Mouse (Mus musculus) forebrain, embryonic 16.5 days (tissue): ENCODE data around the gene Ghrl. TPM values are rescaled to one million over a fixed set of nuclear protein-coding genes. Genes with fewer than 3 reads are reported as not detected.
A peak's percentile ranks its signal among the peaks of the same experiment; 100 is the strongest.
"Not testable (repeated sequence)": the region's sequence is repeated elsewhere in the genome, so short reads cannot be mapped to it uniquely, and the experiment has no call there.

Source experiments
- ATAC-seq: fragments of 200-750 bp; cut with Nextera tagmentation; 2 replicates; pipeline ENCODE4 v1.8.0; 2017; ENCODE audit warnings: mild to moderate bottlenecking, moderate library complexity
- H3K27ac ChIP-seq: fragments of 300-500 bp; sonication (generic); 2 replicates; pipeline ENCODE4 v1.5.1; 2014; ENCODE audit warnings: low read length, control low read depth
- H3K27me3 ChIP-seq: fragments of 300-500 bp; sonication (generic); replicated peaks from 2 replicates; pipeline ENCODE4 v1.6.1; 2014; ENCODE audit warnings: low read length; ENCODE audit not compliant: control insufficient read depth, insufficient read depth
- H3K36me3 ChIP-seq: fragments of 300-500 bp; sonication (generic); 2 replicates; pipeline ENCODE4 v1.6.1; 2014; ENCODE audit not compliant: control insufficient read depth, insufficient read depth
- H3K4me1 ChIP-seq: fragments of 300-500 bp; sonication (generic); replicated peaks from 2 replicates; pipeline ENCODE4 v1.6.1; 2014; ENCODE audit warnings: low read length; ENCODE audit not compliant: control insufficient read depth, insufficient read depth
- H3K4me2 ChIP-seq: fragments of 300-500 bp; sonication (generic); 2 replicates; pipeline ENCODE4 v1.6.1; 2014; ENCODE audit warnings: mild to moderate bottlenecking, low read length, control low read depth
- H3K4me3 ChIP-seq: fragments of 300-500 bp; sonication (generic); replicated peaks from 2 replicates; pipeline ENCODE4 v1.5.1; 2014; ENCODE audit warnings: mild to moderate bottlenecking, low read length, control low read depth
- H3K9ac ChIP-seq: fragments of 300-500 bp; sonication (generic); replicated peaks from 2 replicates; pipeline ENCODE4 v1.6.1; 2014; ENCODE audit warnings: low read depth, low read length, control low read depth
- H3K9me3 ChIP-seq: fragments of 300-500 bp; sonication (generic); 2 replicates; pipeline ENCODE4 v1.6.1; 2016; ENCODE audit warnings: low read length; ENCODE audit not compliant: control insufficient read depth
- whole genome bisulfite sequencing: fragments of 180-500 bp; shearing (Covaris S2); extraction: QIAGEN DNeasy Blood & Tissue Kit; methylation state at CpG from one replicate; pipeline ENCODE4 v1.1.7; 2014; 5-methylcytosine and 5-hydroxymethylcytosine counted together
- polyA plus RNA-seq: library from polyadenylated mRNA; unstranded; fragments of >200 nt; fragmentation: Nextera tagmentation; extraction: Ambion mirVana; gene quantifications from 2 replicates; pipeline ENCODE4 v1.2.1, GENCODE M21; 2015

Gene Ghrl
- polyA plus RNA-seq, 1 experiment from 2014 or later, result 0.49 TPM

GRCm38 (mm10) chr6:113740236-113741217 lies 20.8 kb upstream of the Ghrl start, which contains the start of gene Sec13:
TSS of gene Sec13 (minus strand) at chr6:113740743.
- peak within 1 kb of the TSS; percentile 66 for H3K4me3 ChIP-seq
- peaks cover 20% of the 10 kb centered on the region for H3K4me1 ChIP-seq
- peak; percentile 86 for ATAC-seq
- H3K36me3 ChIP-seq, result peaks cover 6% of the 10 kb centered on the region; the same call in 1 of the 2 replicates
- H3K27ac ChIP-seq, result peak within 1 kb of the TSS; percentile 34
- H3K27me3 ChIP-seq, result no peaks in the 10 kb centered on the region
- H3K4me2 ChIP-seq, result peak within 1 kb of the TSS; percentile 77
- H3K9me3 ChIP-seq, result no peaks in the 10 kb centered on the region
- 6% methylated on average over 41 of the region's 41 CpGs for whole genome bisulfite sequencing
- peak within 1 kb of the TSS; percentile 71 for H3K9ac ChIP-seq

GRCm38 (mm10) chr6:113737318-113738046 lies 17.8 kb upstream of the Ghrl start:
- Histone ChIP-seq H3K4me1 (peaks cover 16% of the 10 kb centered on the region), H3K27ac (no peak overlapping the region), H3K4me3 (no peak overlapping the region), H3K9ac (no peak overlapping the region), H3K27me3 (no peaks in the 10 kb centered on the region), H3K36me3 (peaks cover 21% of the 10 kb centered on the region), H3K9me3 (no peaks in the 10 kb centered on the region), H3K4me2 (no peak overlapping the region)
- 90% methylated on average over 9 of the region's 9 CpGs for WGBS
- no peak for ATAC-seq

GRCm38 (mm10) chr6:113731296-113731695 lies 11.6 kb upstream of the Ghrl start:
- H3K9me3 ChIP-seq, result no peaks in the 10 kb centered on the region
- peaks cover 42% of the 10 kb centered on the region for H3K36me3 ChIP-seq
- H3K9ac ChIP-seq, result no peak overlapping the region
- no peak for ATAC-seq
- 90% methylated on average over 3 of the region's 3 CpGs for WGBS
- H3K27me3 ChIP-seq, result no peaks in the 10 kb centered on the region
- no peak overlapping the region for H3K4me3 ChIP-seq
- no peaks in the 10 kb centered on the region for H3K4me1 ChIP-seq
- H3K4me2 ChIP-seq, result no peak overlapping the region
- H3K27ac ChIP-seq, result no peak overlapping the region

- ATAC-seq, result no peak
- no peaks in the 10 kb centered on the region for H3K9me3 ChIP-seq
Observed at GRCm38 (mm10) chr6:113728181-113728580, 8.5 kb upstream of the Ghrl start.

GRCm38 (mm10) chr6:113721061-113721460 lies 1.4 kb upstream of the Ghrl start:
- Histone ChIP-seq H3K4me3 (no peak overlapping the region), H3K27ac (no peak overlapping the region), H3K4me1 (no peaks in the 10 kb centered on the region), H3K9ac (no peak overlapping the region), H3K4me2 (no peak overlapping the region), H3K27me3 (no peaks in the 10 kb centered on the region), H3K36me3 (peaks cover 6% of the 10 kb centered on the region; the same call in 1 of the 2 replicates), H3K9me3 (no peaks in the 10 kb centered on the region)
- 95% methylated on average over 4 of the region's 4 CpGs for WGBS
- no peak for ATAC-seq

More at GRCm38 (mm10) chr6:113728181-113728580, 8.5 kb upstream of the Ghrl start:
- H3K4me1 ChIP-seq, result no peaks in the 10 kb centered on the region
- H3K27me3 ChIP-seq, result no peaks in the 10 kb centered on the region
- no peak overlapping the region for H3K4me3 ChIP-seq
- no peak overlapping the region for H3K9ac ChIP-seq
- H3K36me3 ChIP-seq, result peaks cover 30% of the 10 kb centered on the region
- H3K27ac ChIP-seq, result no peak overlapping the region
- H3K4me2 ChIP-seq, result no peak overlapping the region
- 91% methylated on average over 7 of the region's 7 CpGs for WGBS

- H3K4me2 ChIP-seq, result no peak overlapping the region
- no peak overlapping the region for H3K27ac ChIP-seq
- no peak overlapping the region for H3K9ac ChIP-seq
- ATAC-seq, result no peak
- H3K27me3 ChIP-seq, result no peaks in the 10 kb centered on the region
- H3K9me3 ChIP-seq, result no peaks in the 10 kb centered on the region
- H3K36me3 ChIP-seq, result peaks cover 12% of the 10 kb centered on the region; the same call in 1 of the 2 replicates
- H3K4me3 ChIP-seq, result no peak overlapping the region
- no peaks in the 10 kb centered on the region for H3K4me1 ChIP-seq
- 68% methylated on average over 3 of the region's 3 CpGs for WGBS
Observed at GRCm38 (mm10) chr6:113717541-113717940, 2.1 kb downstream of the Ghrl start.

- Histone ChIP-seq H3K4me2 (no peak overlapping the region), H3K4me3 (no peak overlapping the region), H3K4me1 (no peaks in the 10 kb centered on the region), H3K36me3 (peaks cover 28% of the 10 kb centered on the region), H3K9ac (no peak overlapping the region), H3K27me3 (no peaks in the 10 kb centered on the region), H3K9me3 (no peaks in the 10 kb centered on the region), H3K27ac (no peak overlapping the region)
- 91% methylated on average over 1 of the region's 1 CpGs for WGBS
- ATAC-seq, result no peak
Observed at GRCm38 (mm10) chr6:113714797-113715196, 4.9 kb downstream of the Ghrl start.

GRCm38 (mm10) chr6:113714276-113714675 lies 5.4 kb downstream of the Ghrl start:
- H3K4me2 ChIP-seq, result no peak overlapping the region
- WGBS, result 92% methylated on average over 2 of the region's 2 CpGs

GRCm38 (mm10) chr6:113713389-113713788 lies 6.3 kb downstream of the Ghrl start:
- not testable (repeated sequence) for H3K27ac ChIP-seq, H3K4me2 ChIP-seq, H3K9me3 ChIP-seq, H3K4me1 ChIP-seq, H3K9ac ChIP-seq, ATAC-seq, H3K27me3 ChIP-seq, H3K4me3 ChIP-seq
- 94% methylated on average over 5 of the region's 5 CpGs for WGBS
- H3K36me3 ChIP-seq, result peaks cover 35% of the 10 kb centered on the region

More at GRCm38 (mm10) chr6:113714276-113714675, 5.4 kb downstream of the Ghrl start:
- no peaks in the 10 kb centered on the region for H3K27me3 ChIP-seq
- no peak for ATAC-seq
- H3K9ac ChIP-seq, result no peak overlapping the region
- no peaks in the 10 kb centered on the region for H3K4me1 ChIP-seq
- H3K36me3 ChIP-seq, result peaks cover 33% of the 10 kb centered on the region
- no peak overlapping the region for H3K27ac ChIP-seq
- H3K4me3 ChIP-seq, result no peak overlapping the region
- H3K9me3 ChIP-seq, result no peaks in the 10 kb centered on the region
